Mouse (Mus musculus) bone marrow, adult 2 months (tissue): ENCODE measurements at regions not wholly inside any gene's neighbourhood (a gene's known extent, or its start where the extent isn't known, plus 50 kb on each side); places are given as distances from the start of the nearest gene placed in this dataset.
A peak's percentile ranks its signal among the peaks of the same experiment; 100 is the strongest.

Experiments used
- H3K27ac ChIP-seq: fragments of 200-500 bp; 2 replicates; pipeline ENCODE4 v1.5.1; 2012; ENCODE audit warnings: low read depth, mild to moderate bottlenecking, control low read depth, inconsistent platforms, low read length; ENCODE audit not compliant: control insufficient read depth, poor library complexity, insufficient read depth
- H3K4me1 ChIP-seq: fragments of 200-500 bp; 2 replicates; pipeline ENCODE4 v1.6.1; 2011; ENCODE audit warnings: low read length; ENCODE audit not compliant: control insufficient read depth, insufficient read depth
- H3K4me3 ChIP-seq: fragments of 200-500 bp; replicated peaks from 2 replicates; pipeline ENCODE3; 2011; ENCODE audit warnings: mild to moderate bottlenecking, low read depth, low read length, control low read depth; ENCODE audit not compliant: control insufficient read depth
- CTCF ChIP-seq: fragments of 200-500 bp; IDR thresholded peaks from 2 replicates; pipeline ENCODE4 v1.5.1; 2011; ENCODE audit warnings: low read length, control low read depth; ENCODE audit not compliant: control insufficient read depth, insufficient read depth
- POLR2A ChIP-seq: fragments of 200-500 bp; IDR thresholded peaks from 2 replicates; pipeline ENCODE4 v1.6.1; 2011; ENCODE audit warnings: low read depth, mild to moderate bottlenecking, control low read depth, low read length, borderline replicate concordance; ENCODE audit not compliant: control insufficient read depth
- WGBS: fragments of 180-500 bp; shearing (Covaris S2); methylation state at CpG from one replicate; pipeline ENCODE4 v1.1.7; 2018; 5-methylcytosine and 5-hydroxymethylcytosine counted together

DNA sequence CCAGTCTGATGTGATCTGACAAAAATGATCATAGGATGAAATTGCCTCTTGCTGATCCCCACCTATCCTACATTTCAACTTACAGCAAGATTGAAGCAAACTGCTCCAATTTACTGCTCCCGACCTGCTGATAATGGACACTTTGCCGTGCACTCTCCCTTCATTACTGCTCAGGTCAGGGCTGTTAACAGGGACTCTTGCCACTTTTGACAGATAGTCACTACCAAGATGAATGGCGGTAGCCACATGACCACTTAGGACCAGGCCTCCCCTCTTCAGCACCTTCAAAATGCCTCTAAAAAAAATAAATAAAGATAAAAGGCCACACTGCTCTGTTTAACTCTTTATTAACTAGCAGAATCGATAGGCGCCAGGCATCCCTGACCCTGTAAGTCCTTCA is 199.2 kb upstream of the Sp4 start:
- Histone ChIP-seq H3K4me1 (no peaks in the 10 kb centered on the region), H3K4me3 (no peak overlapping the region), H3K27ac (no peak overlapping the region)
- 70% methylated on average over 5 of the region's 5 CpGs for WGBS
- no peak for TF ChIP-seq POLR2A
- no peak for TF ChIP-seq CTCF

DNA sequence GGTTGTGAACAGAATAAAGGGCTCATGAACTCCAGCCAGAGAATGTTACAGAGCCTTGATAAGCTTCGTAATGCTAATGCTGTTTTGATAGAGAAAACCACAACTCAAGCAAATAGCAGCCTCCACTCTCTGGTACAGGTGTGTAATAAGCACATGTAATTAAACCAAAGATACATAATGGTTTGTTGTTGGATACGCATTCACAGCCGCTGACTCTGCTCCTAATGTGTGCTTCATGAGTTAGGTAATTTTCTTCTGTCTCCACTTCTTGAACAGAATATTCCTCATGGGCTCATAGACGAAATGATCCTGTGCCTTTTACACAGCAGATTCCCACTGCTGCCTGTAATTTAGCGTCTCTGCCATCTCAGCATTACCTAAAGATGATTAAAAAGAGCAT is 186.8 kb upstream of the Sp4 start:
- Histone ChIP-seq H3K4me3 (no peak overlapping the region), H3K4me1 (no peaks in the 10 kb centered on the region), H3K27ac (no peak overlapping the region)
- WGBS, result 84% methylated on average over 5 of the region's 5 CpGs
- no peak for TF ChIP-seq CTCF
- no peak for TF ChIP-seq POLR2A

DNA sequence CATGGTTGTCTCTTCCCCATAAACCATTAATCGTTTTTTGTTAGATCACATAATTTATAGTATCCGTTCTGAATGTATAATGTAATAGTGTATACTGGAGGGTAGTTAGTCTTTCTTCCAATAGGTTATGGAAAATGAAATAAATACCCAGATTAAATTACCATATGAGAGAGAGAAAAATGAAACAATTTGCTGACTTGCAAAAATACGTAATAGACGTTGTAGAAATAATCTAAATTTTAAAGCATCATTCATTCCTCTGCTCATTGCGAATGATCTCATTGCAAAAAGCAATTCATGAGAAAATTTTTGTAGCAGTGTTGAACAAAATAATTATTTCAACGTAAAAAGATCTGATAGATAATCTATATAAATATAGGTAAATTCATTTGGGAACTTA is 185.2 kb upstream of the Sp4 start:
- H3K4me1 ChIP-seq, result no peaks in the 10 kb centered on the region
- H3K4me3 ChIP-seq, result no peak overlapping the region
- TF ChIP-seq POLR2A (no peak), CTCF (no peak)
- H3K27ac ChIP-seq, result no peak overlapping the region
- WGBS, result 71% methylated on average over 6 of the region's 6 CpGs

DNA sequence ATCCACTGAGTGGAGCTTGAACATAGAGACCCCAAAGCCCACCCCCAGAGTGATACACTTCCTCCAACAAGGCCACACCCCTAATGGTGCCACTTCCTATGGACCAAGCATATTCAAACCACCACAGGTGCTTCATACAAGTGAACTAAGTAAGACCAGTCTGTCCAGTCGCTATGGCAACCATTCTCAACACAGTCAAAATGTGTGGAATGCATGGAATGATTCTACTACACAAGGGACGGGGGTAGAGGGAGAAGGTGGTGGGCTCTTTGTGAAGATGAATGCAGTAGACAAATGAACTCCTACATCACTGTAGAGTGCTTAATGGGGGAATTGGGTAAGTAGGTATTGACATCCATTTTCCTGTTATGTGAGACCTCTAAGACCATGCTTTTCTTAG is 180.1 kb upstream of the Sp4 start:
- TF ChIP-seq CTCF (no peak), POLR2A (no peak)
- WGBS, result 79% methylated on average over 2 of the region's 2 CpGs
- Histone ChIP-seq H3K27ac (no peak overlapping the region), H3K4me3 (no peak overlapping the region), H3K4me1 (no peaks in the 10 kb centered on the region)

DNA sequence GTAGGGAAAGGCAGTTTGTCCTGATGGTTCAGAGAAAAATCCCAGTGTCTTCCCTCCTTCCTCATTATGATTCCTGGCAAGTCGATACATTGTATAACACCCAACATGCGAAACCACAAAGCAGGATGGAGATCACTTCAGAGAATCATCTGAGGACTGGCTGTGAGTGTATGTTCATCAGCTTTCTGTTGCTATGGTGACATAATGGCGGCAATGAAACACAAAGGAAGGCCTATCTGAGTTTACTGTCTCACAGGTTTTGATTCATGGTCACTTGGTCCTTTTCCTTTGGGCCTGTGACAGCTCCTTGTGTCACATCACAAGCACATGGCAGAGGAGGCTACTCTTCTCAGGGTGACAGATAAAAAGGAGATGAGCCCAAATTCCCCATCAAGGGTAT is 173.5 kb upstream of the Sp4 start:
- TF ChIP-seq POLR2A (no peak), CTCF (no peak)
- WGBS, result 80% methylated on average over 3 of the region's 3 CpGs
- Histone ChIP-seq H3K27ac (no peak overlapping the region), H3K4me3 (no peak overlapping the region), H3K4me1 (no peaks in the 10 kb centered on the region)

DNA sequence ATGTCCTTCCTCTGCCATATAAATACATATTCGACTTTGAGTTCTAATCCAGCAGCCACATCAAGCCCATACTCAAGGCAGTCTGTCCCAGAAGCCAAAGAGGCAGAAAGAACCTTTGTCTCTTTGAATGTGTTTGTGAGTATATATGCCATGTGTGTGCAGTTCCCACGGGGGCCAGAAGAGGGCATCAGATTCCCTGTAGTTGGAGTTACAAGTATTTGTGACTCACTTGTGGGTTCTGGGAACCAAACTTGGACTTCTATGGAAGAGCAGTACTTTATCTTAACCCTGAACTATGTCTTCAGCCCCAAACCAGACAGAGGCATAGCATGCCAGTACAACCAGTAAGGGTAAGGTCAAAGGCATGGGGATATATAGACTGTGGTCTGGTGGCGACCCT is 165.6 kb upstream of the Sp4 start:
- no peak overlapping the region for H3K27ac ChIP-seq
- no peak for TF ChIP-seq CTCF
- TF ChIP-seq POLR2A, result no peak
- no peaks in the 10 kb centered on the region for H3K4me1 ChIP-seq
- no peak overlapping the region for H3K4me3 ChIP-seq
- WGBS, result 72% methylated on average over 3 of the region's 3 CpGs

DNA sequence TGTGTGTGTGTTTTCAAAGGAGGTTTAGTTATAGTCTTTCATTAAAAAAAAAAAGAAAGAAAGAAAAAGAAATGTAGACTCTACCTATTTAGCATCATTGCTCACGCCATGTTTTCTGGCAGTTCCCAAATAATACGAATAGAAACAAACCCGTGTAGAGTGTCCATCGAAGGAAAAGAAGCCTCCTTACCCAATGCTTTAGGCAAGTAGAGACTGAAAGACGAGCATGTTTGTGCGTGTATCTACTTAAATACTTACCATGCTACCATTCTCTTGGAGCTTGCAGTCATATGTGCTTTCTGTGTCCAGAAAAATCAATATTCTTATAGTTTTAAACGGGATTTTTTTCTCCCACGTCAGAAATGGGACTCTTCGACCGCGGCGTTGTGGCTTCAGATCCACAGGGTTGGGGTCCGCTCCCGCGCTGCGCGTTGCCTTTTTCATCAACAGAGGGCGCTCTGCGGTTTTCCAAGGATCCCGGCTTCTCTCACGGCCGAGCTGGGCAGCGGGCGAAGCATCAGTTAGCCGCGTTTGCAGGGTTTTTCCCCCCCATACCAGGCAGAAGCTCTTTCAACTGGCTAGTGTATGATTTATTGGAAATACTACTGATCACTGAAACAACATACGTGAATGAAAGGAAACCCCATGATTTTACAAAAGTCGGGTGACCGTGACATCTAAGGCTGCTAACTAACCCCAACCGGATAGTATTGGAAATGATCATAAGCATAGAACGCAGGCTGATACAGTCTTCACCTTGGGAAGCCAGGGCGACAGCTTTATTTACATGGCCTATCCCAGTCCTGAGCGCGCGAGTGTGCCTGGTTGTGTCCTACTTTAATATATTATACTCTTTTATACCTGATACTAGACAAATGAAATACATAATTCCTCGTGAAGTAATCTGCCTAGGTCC is 156.5 kb upstream of the Sp4 start:
- no peak for TF ChIP-seq POLR2A
- TF ChIP-seq CTCF, result peak; percentile 38; the same call in 1 of the 2 replicates
- no peak overlapping the region for H3K27ac ChIP-seq
- H3K4me3 ChIP-seq, result no peak overlapping the region
- WGBS, result 15% methylated on average over 36 of the region's 36 CpGs
- no peaks in the 10 kb centered on the region for H3K4me1 ChIP-seq

DNA sequence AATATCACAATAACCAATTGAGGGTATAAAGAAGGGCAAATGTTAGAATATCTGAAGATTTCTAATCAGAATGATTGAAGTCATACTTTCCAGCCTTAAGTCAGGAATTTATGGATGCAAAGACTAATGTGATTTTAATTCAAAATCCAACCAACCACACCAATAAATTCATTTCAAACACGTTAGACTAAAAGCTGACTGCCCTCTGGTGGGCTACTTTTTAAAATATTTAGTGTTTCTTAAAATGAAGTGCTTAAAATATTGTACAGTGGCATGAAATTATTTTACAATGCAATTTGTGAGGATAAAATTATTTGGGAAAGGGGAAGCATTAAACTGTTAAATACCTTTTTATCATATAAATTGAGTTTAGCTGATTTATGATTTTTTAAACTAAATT is 154.4 kb upstream of the Sp4 start:
- 11% methylated on average over 1 of the region's 1 CpGs for WGBS
- no peak for TF ChIP-seq POLR2A
- no peak for TF ChIP-seq CTCF
- H3K4me3 ChIP-seq, result no peak overlapping the region
- H3K27ac ChIP-seq, result no peak overlapping the region
- H3K4me1 ChIP-seq, result no peaks in the 10 kb centered on the region

DNA sequence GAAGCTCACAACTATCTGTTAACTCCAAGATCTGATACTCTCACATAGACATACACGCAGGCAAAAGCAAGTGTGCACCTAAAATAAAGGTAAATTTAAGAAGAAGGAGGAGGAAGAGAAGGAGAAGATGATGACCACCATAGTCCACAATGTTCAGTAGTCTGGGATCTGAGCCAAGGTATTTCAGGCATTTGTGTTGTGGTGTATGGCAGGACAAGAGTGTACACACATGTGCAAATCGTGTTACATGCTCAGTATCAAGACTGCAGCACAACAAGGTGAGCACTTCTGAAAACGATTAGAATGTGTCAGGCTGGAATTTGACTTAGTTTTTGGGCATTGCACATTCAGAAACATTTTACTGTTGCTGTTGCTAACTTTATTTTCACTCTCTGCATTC is 138.4 kb upstream of the Sp4 start:
- TF ChIP-seq POLR2A (no peak), CTCF (no peak)
- WGBS, result 67% methylated on average over 3 of the region's 3 CpGs
- Histone ChIP-seq H3K4me1 (no peaks in the 10 kb centered on the region), H3K27ac (no peak overlapping the region), H3K4me3 (no peak overlapping the region)

DNA sequence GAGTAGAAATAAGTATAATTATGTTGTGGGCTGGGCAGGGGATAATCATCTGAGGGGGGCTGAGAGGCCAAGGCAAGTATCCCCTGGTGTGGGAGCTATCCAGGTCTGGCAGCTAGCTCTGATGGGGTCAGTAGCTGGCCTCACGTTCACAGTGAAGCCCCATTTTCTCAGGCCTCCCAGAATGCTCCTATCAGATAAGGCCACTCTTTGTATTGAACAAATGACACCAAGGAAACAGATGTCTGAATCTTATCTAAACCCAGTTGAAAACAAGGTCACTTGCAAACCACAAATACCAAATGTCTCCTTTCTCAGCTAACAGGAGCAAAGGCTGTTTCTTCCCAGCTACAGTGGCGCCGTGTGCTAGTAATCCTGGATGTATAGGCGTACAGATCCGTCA is 137.6 kb upstream of the Sp4 start:
- Histone ChIP-seq H3K4me3 (no peak overlapping the region), H3K4me1 (no peaks in the 10 kb centered on the region), H3K27ac (no peak overlapping the region)
- WGBS, result 63% methylated on average over 5 of the region's 5 CpGs
- no peak for TF ChIP-seq POLR2A
- TF ChIP-seq CTCF, result no peak
